Mouse (Mus musculus): ENCODE results near the gene Gm7168. TPM values are rescaled to one million over a fixed set of nuclear protein-coding genes. Genes with fewer than 3 reads are reported as not detected.
"Not testable (repeated sequence)": the region's sequence is repeated elsewhere in the genome, so short reads cannot be mapped to it uniquely, and the experiment has no call there.

Gm7168 gene
- polyA plus RNA-seq, 1 experiment from 2014 or later = not detected

DNA sequence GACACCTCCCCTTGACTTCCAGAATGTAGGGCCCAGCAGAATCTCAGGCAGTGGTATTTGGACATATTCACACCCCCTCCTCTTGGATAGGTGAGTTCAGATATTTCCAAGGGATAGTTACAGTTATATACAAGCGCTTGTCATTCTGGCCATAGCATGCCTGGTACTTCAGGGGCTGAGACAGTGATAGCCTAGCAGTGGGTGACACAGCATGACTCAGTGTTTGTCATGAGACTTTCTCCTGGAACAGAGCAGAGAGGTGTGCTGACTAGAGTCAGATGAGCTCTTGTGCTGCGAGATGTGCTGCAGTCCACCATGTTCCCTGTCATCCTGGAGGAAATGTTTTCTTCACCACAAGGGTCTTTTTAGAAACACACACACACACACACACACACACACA lies 23.6 kb upstream of the Gm7168 start:
- H3K27ac ChIP-seq = no peak overlapping the region
- no peaks in the 10 kb centered on the region for H3K9me3 ChIP-seq (ENCODE audit: control insufficient read depth, low read length)
- DNase-seq (ENCODE audit: low spot score) (no peak), ATAC-seq (ENCODE audit: low FRiP score) (no peak)
- H3K27me3 ChIP-seq (ENCODE audit: control insufficient read depth, insufficient read depth, low read length) = no peaks in the 10 kb centered on the region
- 93% methylated on average over 2 of the region's 2 CpGs for WGBS
- no peak overlapping the region for H3K4me3 ChIP-seq (replicated peaks; ENCODE audit: low read length)
- H3K4me2 ChIP-seq (replicated peaks) = no peak overlapping the region
- no peaks in the 10 kb centered on the region for H3K36me3 ChIP-seq (replicated peaks; ENCODE audit: control insufficient read depth, insufficient read depth)
- H3K4me1 ChIP-seq (replicated peaks; ENCODE audit: control insufficient read depth, insufficient read depth, low read length) = no peaks in the 10 kb centered on the region
- no peak overlapping the region for H3K9ac ChIP-seq

DNA sequence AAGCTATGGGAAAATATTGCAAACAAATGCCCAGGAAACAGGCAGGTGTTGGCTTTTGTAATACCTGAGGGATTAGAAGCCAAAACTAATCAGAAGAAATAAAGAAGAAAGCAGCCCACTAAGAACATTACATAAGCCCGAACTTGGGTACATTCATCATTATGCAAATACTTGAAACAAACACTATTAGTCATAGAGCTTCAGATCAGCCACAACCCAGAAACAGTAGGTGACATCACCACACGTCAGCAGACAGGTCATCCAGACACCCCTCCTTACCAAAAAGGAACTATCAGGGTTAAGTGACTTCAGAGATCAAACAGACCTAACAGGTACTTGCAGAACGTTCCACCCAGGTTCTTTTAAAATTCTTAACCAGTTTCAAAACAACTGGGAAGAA lies 22.2 kb upstream of the Gm7168 start:
- no peak overlapping the region for H3K27ac ChIP-seq
- DNase-seq (ENCODE audit: low spot score) (no peak), ATAC-seq (ENCODE audit: low FRiP score) (no peak)
- no peak overlapping the region for H3K4me2 ChIP-seq (replicated peaks)
- H3K27me3 ChIP-seq (ENCODE audit: control insufficient read depth, insufficient read depth, low read length) = no peaks in the 10 kb centered on the region
- no peak overlapping the region for H3K9ac ChIP-seq
- H3K4me3 ChIP-seq (replicated peaks; ENCODE audit: low read length) = no peak overlapping the region
- H3K9me3 ChIP-seq (ENCODE audit: control insufficient read depth, low read length) = no peaks in the 10 kb centered on the region
- WGBS = 76% methylated on average over 3 of the region's 3 CpGs
- H3K4me1 ChIP-seq (replicated peaks; ENCODE audit: control insufficient read depth, insufficient read depth, low read length) = no peaks in the 10 kb centered on the region
- no peaks in the 10 kb centered on the region for H3K36me3 ChIP-seq (replicated peaks; ENCODE audit: control insufficient read depth, insufficient read depth)

DNA sequence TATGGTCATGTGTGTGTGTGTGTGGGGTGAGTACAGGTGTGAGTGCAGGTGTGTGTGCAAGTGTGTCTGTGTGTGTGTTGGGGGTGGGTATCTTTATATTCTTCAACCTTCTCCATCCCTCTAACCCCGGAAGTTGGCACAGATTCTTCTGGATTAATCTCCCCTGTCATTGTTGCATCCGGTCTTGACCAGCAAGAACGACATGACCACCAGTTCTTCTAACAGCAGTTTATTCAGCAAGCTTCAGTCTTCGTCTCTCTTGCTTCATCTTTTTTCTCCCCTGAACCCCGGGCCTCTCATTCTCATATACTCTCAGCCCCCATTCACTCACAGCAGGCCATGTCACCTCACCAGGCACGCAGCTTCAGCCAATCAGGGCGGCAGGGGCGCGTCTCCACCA lies 17.8 kb upstream of the Gm7168 start:
- no peak for DNase-seq (ENCODE audit: low spot score)
- no peaks in the 10 kb centered on the region for H3K36me3 ChIP-seq (replicated peaks; ENCODE audit: control insufficient read depth, insufficient read depth)
- no peak overlapping the region for H3K4me3 ChIP-seq (replicated peaks; ENCODE audit: low read length)
- no peaks in the 10 kb centered on the region for H3K9me3 ChIP-seq (ENCODE audit: control insufficient read depth, low read length)
- H3K4me1 ChIP-seq (replicated peaks; ENCODE audit: control insufficient read depth, insufficient read depth, low read length) = no peaks in the 10 kb centered on the region
- no peak for ATAC-seq (ENCODE audit: low FRiP score)
- H3K9ac ChIP-seq = no peak overlapping the region
- 91% methylated on average over 9 of the region's 9 CpGs for WGBS
- H3K27ac ChIP-seq = no peak overlapping the region
- H3K4me2 ChIP-seq (replicated peaks) = no peak overlapping the region
- no peaks in the 10 kb centered on the region for H3K27me3 ChIP-seq (ENCODE audit: control insufficient read depth, insufficient read depth, low read length)

DNA sequence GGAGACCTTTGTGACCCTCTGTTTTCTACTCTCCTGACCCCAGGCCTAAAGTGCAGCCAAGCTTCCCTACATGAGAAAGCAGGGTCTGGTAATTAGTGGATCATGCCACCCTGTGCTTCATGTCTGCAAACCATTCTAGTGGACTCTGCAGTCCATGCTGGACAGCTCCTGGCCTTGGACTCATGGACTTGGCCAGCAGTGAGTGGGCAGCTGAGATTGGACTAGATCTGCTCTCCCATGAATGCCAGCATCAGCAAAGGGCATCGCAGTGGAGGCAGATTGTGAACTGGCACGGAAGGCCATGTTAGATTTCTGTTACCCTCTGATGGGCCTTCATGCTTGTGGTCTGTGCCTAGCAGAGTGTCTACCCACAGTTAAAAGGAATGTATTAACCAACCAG lies 12.8 kb upstream of the Gm7168 start:
- H3K4me2 ChIP-seq (replicated peaks); H3K27me3 ChIP-seq (ENCODE audit: control insufficient read depth, insufficient read depth, low read length); H3K4me3 ChIP-seq (replicated peaks; ENCODE audit: low read length); H3K9ac ChIP-seq; H3K27ac ChIP-seq; H3K36me3 ChIP-seq (replicated peaks; ENCODE audit: control insufficient read depth, insufficient read depth); DNase-seq (ENCODE audit: low spot score); H3K4me1 ChIP-seq (replicated peaks; ENCODE audit: control insufficient read depth, insufficient read depth, low read length); H3K9me3 ChIP-seq (ENCODE audit: control insufficient read depth, low read length); ATAC-seq (ENCODE audit: low FRiP score): not testable (repeated sequence)
- WGBS = 94% methylated on average over 2 of the region's 2 CpGs

DNA sequence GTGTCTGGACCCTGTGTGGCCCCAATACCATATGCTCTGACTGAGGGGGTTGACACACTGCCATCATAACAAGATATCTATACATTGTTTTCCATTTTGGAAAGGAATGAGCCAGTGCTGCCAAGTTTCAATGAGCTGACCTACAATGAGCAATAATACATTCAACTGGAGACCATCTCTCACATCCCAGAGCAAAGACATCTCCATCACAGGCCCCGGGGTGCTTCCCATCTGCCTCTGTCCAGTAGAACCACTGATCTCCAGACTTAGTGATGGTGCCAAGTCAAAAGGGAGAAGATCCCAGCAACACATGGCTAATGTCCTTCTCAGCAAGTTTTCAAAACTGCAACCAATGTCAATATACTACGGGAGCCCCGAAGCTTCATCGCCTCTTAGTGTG lies 10.4 kb upstream of the Gm7168 start:
- Histone ChIP-seq H3K9me3 (ENCODE audit: control insufficient read depth, low read length) (no peaks in the 10 kb centered on the region), H3K4me2 (replicated peaks) (no peak overlapping the region), H3K4me1 (replicated peaks; ENCODE audit: control insufficient read depth, insufficient read depth, low read length) (no peaks in the 10 kb centered on the region), H3K4me3 (replicated peaks; ENCODE audit: low read length) (no peak overlapping the region), H3K9ac (no peak overlapping the region), H3K27ac (no peak overlapping the region), H3K36me3 (replicated peaks; ENCODE audit: control insufficient read depth, insufficient read depth) (no peaks in the 10 kb centered on the region), H3K27me3 (ENCODE audit: control insufficient read depth, insufficient read depth, low read length) (no peaks in the 10 kb centered on the region)
- ATAC-seq (ENCODE audit: low FRiP score) = no peak
- DNase-seq (ENCODE audit: low spot score) = no peak
- 97% methylated on average over 4 of the region's 4 CpGs for WGBS

DNA sequence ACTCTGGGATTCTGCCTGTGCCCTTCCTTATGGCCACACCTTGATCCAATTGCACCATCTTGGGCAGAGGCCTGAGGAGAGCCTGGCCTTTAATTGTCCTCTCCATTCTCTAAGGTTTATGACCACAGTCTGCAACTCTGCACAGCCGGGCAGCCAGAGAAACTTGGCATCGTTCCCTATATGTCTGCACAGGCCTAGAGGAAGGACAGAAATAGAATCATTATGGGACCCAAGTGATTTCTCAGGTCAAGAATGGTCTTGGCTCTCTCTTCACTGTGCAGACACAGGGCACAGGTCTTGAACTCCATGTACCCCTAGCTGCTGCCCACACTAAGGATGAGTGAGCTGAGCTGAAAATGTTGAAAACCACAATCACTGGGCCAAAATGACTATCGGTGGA lies 9.5 kb upstream of the Gm7168 start:
- H3K27ac ChIP-seq = no peak overlapping the region
- H3K36me3 ChIP-seq (replicated peaks; ENCODE audit: control insufficient read depth, insufficient read depth) = no peaks in the 10 kb centered on the region
- H3K27me3 ChIP-seq (ENCODE audit: control insufficient read depth, insufficient read depth, low read length) = no peaks in the 10 kb centered on the region
- no peaks in the 10 kb centered on the region for H3K4me1 ChIP-seq (replicated peaks; ENCODE audit: control insufficient read depth, insufficient read depth, low read length)
- ATAC-seq (ENCODE audit: low FRiP score) (no peak), DNase-seq (ENCODE audit: low spot score) (no peak)
- 83% methylated on average over 3 of the region's 3 CpGs for WGBS
- no peaks in the 10 kb centered on the region for H3K9me3 ChIP-seq (ENCODE audit: control insufficient read depth, low read length)
- H3K9ac ChIP-seq = no peak overlapping the region
- H3K4me3 ChIP-seq (replicated peaks; ENCODE audit: low read length) = no peak overlapping the region
- H3K4me2 ChIP-seq (replicated peaks) = no peak overlapping the region

DNA sequence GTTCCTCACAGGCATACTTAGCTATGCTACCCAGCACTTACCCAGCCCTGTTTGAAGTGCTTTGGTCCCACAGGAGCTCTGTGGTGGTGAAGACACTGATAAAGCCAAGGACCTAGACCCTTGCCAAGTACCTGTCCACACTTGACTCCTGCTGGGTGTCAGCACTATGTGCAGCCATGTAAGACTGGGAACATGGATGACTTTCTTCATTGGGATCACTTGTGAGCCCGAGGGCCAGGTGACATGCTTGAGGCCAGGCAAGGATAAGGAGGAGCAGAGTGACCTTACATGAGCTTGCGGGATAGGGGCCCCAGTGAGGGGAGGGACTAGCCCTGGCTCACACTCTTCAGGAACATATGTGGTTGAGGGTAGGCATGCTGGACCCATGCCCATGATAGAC lies 8.9 kb upstream of the Gm7168 start:
- not testable (repeated sequence) for H3K36me3 ChIP-seq (replicated peaks; ENCODE audit: control insufficient read depth, insufficient read depth); H3K27ac ChIP-seq; H3K27me3 ChIP-seq (ENCODE audit: control insufficient read depth, insufficient read depth, low read length); ATAC-seq (ENCODE audit: low FRiP score); H3K4me3 ChIP-seq (replicated peaks; ENCODE audit: low read length); H3K4me1 ChIP-seq (replicated peaks; ENCODE audit: control insufficient read depth, insufficient read depth, low read length); H3K9me3 ChIP-seq (ENCODE audit: control insufficient read depth, low read length); H3K4me2 ChIP-seq (replicated peaks); H3K9ac ChIP-seq; DNase-seq (ENCODE audit: low spot score)
- WGBS = 93% methylated on average over 2 of the region's 2 CpGs

DNA sequence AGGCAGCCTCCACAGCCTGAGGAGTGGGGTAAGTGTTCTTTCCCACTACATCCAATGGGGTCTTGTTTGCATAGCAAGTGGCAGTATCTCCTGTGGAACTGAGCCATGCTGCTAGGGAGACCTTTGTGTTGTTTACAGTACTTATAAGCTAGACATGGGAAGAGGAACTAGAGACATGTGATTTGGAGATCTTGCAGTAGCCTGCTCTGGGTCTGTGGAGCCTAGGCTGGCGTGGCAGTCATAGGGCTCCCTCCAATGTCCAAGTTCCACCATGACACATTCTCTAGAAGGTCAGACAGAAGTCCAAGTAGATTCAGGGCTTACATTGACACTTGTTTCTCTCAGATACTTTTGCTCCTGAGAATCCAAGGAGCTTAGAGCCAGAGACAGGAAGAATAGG lies 7.7 kb upstream of the Gm7168 start:
- no peaks in the 10 kb centered on the region for H3K4me1 ChIP-seq (replicated peaks; ENCODE audit: control insufficient read depth, insufficient read depth, low read length)
- WGBS = 79% methylated on average over 1 of the region's 1 CpGs
- no peak overlapping the region for H3K4me3 ChIP-seq (replicated peaks; ENCODE audit: low read length)
- H3K4me2 ChIP-seq (replicated peaks) = no peak overlapping the region
- H3K27me3 ChIP-seq (ENCODE audit: control insufficient read depth, insufficient read depth, low read length) = no peaks in the 10 kb centered on the region
- DNase-seq (ENCODE audit: low spot score) (no peak), ATAC-seq (ENCODE audit: low FRiP score) (no peak)
- H3K36me3 ChIP-seq (replicated peaks; ENCODE audit: control insufficient read depth, insufficient read depth) = no peaks in the 10 kb centered on the region
- no peak overlapping the region for H3K27ac ChIP-seq
- H3K9ac ChIP-seq = no peak overlapping the region
- no peaks in the 10 kb centered on the region for H3K9me3 ChIP-seq (ENCODE audit: control insufficient read depth, low read length)

DNA sequence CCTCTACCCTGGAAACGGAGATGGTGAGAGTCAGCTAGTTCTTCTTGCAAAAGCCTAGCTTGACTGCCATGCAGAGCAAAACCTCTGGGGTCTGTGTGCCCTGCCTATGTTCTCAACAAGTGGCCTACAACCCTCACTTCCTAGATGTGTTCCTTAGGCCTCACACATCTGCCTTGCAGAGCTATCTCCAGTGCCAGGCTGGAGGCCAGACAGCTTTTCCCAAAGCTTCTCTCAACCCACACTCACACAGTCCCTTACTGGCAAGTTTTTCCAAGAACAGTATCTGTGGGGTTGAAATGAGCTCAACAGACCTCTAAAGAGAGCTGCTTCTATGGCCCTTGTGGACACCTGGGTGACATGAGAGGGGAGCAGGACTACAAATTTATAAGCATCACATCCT lies 3.4 kb downstream of the Gm7168 start:
- not testable (repeated sequence) for DNase-seq (ENCODE audit: low spot score); H3K9me3 ChIP-seq (ENCODE audit: control insufficient read depth, low read length); ATAC-seq (ENCODE audit: low FRiP score); H3K9ac ChIP-seq; H3K27ac ChIP-seq; H3K4me1 ChIP-seq (replicated peaks; ENCODE audit: control insufficient read depth, insufficient read depth, low read length); H3K36me3 ChIP-seq (replicated peaks; ENCODE audit: control insufficient read depth, insufficient read depth); H3K4me3 ChIP-seq (replicated peaks; ENCODE audit: low read length); H3K27me3 ChIP-seq (ENCODE audit: control insufficient read depth, insufficient read depth, low read length); H3K4me2 ChIP-seq (replicated peaks)
- WGBS = 86% methylated on average over 1 of the region's 1 CpGs

DNA sequence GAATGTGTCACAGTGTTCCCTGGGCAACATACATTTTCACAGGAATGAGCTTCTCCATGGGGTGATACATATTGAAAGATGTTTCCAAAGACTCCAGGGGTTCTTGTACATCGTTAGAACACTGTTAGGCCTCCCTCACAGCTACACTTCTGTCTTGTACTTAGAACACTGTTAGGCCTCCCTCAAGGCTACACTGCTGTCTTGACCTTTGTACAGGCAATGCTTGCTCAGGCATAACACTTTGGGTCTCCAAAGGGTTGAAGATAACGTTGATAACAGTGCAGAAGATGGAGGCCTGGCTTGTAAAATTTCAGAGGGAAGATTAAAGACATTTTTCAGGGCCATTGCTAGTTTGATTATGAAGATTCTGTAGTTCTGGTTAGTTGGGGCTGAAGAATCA lies 10.0 kb downstream of the Gm7168 start:
- 55% methylated on average over 1 of the region's 2 CpGs for WGBS
- ATAC-seq (ENCODE audit: low FRiP score); H3K9me3 ChIP-seq (ENCODE audit: control insufficient read depth, low read length); H3K36me3 ChIP-seq (replicated peaks; ENCODE audit: control insufficient read depth, insufficient read depth); H3K27ac ChIP-seq; H3K27me3 ChIP-seq (ENCODE audit: control insufficient read depth, insufficient read depth, low read length); H3K4me1 ChIP-seq (replicated peaks; ENCODE audit: control insufficient read depth, insufficient read depth, low read length); H3K9ac ChIP-seq; H3K4me2 ChIP-seq (replicated peaks); DNase-seq (ENCODE audit: low spot score); H3K4me3 ChIP-seq (replicated peaks; ENCODE audit: low read length): not testable (repeated sequence)
